Mouse (Mus musculus) kidney, adult 18-20 months (tissue): ENCODE measurements around the gene Mmp8.

Source experiments
- DNase-seq: peaks from one replicate; pipeline ENCODE4 v3.0.0; 2021

Gene Mmp8

DNA sequence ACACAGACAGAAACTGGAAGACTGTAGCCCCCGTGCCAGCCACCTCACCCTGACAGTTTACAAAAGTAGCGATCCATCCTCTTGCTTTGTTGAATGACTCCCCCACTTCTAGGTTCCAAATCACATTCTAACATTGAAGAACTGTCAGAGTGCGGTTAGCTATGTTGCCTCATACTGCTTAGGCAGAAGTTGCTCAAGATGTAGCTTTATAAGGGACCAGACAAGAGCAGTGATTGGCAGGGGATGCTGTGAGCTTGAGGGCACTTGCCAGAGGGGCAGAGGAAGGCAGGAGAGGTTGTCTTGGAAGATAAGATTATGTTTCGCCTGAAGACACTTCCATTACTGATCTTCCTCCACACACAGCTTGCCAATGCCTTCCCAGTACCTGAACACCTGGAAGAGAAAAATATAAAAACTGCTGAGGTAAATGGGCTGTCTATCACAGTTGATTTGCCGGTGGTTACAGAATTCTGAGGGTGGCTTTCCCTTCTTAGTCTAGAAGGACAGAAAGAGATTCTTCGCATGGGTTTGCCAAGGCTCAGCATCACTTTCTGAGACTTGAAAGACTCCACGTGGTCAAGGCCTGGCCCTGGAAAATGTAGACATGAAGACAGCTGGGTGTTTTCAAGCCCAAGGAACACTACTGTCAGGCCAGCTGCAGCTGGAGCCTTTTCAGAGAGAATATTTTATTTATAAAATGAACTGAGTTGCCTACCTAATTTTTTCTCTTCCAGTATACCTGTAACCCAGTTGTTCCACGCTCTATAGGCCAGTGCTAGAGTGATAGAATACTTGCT is at the start of gene Mmp8:
Mmp8 (plus strand) TSS at position 236 of the 797 bp plus-strand sequence.
- DNase-seq = no peak

DNA sequence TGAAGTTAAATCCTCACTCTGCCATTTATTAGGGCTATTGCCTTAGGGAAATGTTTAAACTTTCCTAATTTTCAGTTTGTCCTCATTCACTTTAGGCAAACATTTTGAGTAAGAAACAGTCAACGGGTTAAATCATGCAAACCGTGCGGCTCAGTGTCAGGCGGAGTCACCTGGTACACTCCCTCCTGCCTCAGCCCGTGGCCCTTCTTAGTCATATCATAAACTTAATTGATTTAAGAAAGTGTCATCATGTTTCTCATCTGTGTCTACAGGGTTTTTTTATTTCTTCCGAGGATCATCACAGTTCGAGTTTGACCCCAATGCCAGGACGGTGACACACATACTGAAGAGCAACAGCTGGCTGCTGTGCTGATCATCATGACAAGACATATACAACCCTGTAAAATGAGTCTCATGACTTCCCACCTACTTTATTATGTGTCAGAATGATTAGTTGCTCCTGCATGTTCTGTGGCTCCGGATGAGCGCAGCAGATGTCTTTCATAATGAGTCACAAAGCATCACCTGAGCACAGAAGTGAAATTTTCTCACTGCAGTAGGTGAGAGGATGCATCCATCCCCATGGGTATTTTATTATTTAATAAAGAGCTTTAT is 48.5 kb upstream of the Mmp8 start:
- DNase-seq = no peak

DNA sequence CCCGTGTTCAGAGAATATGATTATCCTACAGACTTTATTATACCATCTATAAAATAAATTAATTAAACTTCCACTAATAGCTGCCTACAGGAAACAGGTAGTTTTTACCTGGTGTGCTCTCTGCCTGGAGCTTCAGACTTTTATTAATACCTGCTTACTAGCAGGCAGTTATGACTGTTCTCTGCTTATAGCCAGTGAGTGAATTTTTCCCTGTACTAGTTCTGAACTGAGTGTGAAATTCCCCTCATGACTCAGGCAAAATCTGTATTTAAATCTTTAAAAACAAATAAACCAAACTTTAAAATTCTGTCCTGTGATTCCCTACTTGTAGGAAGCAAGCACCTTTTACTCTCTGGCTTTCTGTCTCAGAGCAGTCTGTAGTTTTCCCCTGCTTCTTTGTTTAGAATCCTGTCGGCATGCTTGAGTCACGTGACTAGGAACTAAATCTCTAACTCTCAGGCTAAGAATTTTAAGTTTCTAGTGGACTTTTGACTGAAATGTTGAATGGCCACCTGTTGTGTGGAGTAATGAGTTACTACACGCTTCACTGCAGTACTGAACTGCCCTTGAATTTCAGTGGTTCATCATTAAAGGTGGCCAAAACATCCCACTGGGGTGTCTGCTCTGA is 40.2 kb upstream of the Mmp8 start:
- no peak for DNase-seq

DNA sequence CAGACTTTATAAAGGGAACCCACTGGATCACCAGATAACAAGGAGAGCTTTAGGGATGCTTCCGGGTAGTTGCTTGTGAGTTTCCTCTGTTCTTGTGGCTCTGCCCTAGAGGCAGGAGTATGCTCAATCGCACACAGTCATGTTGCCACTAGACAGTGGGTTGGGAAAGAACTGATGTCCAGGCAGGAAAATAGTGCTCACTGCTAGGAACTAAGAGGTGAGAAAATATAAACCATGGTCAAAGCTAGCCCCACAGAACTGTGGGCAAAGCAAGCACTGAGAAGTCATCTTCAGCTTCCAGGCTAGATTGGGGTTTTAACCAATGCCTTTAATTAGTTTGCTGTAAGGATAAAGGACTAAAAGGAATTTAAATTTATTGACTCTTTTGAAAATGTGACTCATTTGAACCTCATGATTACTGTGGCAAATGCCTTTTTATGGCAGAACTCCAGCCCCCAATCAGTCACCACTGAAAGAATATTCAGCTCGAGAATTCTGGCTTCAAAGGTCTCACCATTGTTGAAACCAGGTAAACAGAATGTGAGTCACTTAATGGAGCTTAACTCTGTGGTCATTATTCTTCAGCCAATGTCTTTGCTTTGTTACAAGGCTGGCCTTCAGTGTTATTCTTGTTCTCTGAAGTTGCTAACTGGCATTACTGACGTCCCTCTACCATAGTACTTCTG is 31.9 kb upstream of the Mmp8 start:
- no peak for DNase-seq

DNA sequence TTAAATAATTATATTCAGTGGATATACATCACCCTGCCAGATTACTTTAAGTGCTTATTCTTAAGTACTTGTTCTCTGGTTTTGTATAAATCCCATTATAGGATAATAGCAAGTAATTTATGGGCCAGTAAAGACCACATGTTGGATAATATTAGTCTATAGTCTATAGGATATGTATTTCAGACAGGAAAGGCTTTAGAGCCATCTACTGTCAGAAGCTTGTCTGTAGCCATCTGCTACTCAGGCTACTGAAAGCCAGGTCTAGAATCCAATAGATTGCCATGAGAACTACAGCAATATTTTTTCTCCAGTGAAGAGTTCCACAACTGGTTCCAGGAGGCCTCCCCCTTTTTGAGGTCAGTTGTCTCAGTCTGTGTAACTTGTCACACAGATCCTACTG is 15.5 kb upstream of the Mmp8 start:
- DNase-seq = no peak

DNA sequence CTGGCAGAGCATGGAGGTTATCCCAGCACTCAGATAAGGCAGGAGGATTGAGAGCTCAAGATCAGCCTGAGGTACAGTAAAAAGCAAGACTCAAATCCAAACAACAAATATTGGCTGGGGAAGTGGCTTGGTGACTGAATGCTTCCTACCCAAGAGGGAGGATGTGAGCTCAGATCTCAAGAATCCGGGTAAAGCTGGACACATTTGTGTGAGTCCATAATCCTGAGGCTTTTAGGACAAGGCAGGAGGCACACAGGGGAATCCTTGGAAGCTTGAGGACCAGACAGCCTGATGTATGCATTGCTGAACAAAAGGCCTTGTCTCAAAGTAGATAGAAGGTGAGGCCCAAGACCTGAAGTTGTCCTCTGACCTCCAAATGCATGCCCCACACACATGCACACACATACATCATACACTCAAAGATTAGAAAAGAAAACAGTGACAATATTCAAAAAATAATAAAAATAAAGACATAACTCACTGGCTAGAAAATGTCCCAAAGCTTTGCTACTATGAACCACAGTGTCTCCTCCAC is 13.3 kb upstream of the Mmp8 start:
- no peak for DNase-seq

DNA sequence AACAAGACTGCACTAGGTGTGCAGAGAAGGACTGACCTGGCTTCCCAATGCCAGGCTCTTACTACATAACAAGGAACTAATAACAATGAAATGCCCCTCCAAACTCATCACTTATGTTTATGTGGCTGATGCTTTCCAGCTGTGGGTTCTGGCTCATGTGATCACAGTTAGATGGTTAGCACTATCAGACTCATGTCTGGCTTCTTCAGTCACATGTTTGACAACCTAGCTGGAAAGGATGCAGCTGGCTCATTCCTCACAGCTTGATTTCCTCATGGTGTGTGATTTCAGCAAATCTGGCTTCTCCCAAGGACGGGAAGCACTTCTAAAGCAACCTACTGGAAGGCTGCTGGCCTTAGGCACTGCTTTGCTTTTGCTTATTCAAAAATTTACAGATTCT is 12.8 kb upstream of the Mmp8 start:
- DNase-seq = peak; percentile 5

DNA sequence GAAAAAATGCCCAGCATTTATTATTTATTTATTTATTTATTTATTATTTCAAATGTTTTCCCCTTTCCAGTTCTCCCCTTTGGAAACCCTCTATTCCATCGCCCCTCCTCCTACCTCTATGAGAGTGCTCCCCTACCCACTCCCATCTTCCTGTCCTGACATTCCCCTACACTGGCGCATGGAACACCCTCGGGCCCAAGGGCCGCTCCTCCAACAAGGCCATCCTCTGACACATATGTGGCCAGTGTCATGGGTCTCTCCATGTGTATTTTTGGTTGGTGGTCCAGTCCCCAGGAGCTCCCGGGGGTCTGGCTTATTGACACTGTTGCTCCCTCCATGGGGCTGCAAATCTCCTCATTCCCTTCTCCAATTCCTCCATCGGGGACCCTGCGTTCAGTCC is 12.3 kb upstream of the Mmp8 start:
- no peak for DNase-seq

DNA sequence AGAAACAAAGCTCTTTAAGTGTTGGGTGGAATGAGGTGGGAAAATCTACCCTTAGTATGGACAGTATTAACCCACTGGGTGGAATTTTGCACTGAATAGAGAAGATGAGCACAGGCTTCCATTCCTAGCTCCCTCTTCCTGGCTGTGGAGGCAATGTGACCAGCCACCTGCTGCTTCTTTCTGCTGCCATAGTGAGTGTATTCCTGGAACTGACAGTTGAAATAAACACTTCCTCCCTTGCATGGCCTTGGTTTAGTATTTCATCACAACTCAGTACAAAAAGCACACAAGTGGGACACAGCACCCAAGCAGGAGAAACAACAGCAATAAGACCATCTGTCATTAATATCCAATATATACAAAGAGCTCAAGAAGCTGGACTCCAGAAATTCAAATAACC is 6.3 kb upstream of the Mmp8 start:
- no peak for DNase-seq

DNA sequence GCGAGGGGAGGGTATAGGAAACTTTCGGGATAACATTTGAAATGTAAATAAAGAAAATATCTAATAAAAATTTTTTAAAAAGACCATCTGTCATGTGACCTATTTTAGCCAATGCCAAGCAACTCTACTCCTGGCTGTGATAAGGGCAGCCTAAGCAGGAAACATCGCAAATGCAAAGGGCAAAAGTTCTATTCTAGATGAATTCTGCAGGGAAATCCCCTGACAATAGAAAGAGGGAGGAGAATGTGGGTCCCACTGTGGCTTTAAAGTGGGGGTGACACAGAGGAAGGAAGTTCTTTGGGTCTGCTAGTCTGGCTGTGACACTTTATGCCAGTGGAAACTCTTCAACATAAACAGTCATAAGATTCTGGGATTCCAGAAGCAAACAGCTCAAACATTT is 4.7 kb upstream of the Mmp8 start:
- no peak for DNase-seq

DNA sequence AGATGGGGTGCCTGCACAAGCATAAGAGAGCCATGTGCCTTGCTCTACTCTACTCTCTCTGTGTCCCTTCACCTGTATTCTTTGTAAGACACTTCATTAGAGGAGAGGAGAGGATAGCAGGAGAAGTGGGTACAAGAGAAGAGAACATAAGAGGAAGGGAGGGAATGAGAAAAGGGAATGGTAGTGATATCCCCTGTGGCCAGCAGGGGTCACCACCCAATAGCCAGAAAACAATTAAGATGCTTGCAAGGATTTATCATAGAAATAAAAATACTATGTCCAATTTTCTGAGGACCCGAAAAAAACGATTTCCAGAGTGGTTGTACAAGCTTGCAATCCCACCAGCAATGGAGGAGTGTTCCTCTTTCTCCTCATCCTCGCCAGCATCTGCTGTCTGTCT is 3.9 kb upstream of the Mmp8 start:
- DNase-seq = peak; percentile 26

DNA sequence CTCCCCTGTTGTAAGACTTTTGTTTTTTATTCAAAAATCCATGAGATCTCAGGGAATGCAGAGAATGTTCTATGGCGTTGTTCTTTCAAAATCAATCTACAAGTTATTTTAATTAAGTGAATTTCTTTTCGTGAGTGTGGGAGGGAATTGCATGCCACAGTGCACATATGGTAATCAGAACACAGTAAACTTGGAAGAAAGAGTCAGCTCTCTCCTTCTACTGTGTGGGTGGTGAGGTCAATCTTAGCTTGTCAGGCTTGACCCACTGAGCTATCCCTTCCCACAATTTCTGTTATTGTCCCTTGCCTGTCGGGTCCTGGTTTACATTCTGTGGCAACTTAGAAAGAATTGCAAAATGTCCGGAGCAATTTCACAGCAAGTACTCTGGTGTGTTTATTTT is 1.8 kb downstream of the Mmp8 start:
- no peak for DNase-seq

DNA sequence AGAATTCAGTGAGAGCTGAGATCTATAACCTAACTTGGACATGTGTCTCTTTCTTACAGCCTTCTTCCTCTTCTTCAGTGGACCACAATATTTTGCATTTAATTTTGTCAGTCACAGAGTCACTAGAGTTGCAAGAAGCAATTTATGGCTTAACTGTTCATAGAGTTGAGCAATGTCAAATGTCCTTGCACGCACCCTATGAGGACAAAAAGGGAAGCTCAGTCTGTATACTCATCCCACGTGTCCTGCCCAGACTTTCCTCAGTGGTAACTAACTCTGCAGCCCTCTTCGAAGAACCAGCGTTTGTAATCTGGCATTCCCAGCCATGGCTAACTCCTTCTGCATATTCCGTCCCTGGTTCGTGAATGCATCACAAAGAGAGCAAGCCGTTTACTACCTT is 9.1 kb downstream of the Mmp8 start:
- no peak for DNase-seq

DNA sequence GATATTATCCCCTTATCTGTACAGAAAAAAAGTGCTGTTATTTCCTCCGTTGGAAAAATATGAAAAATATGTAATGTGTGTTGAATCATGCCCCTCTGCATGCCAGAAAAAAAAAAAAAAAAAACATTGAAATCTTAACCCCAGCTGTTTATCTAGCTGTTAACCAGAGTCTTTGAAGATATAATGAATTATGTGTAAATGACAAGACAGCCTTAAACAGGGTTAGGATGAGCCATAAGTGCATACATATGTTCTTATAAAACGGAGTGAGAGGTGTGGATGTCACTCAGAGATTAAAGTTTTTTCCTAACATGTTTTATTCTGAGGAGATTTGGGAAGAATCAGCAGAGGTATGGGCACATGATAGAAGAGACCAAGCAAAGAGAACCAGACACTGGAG is 9.7 kb downstream of the Mmp8 start:
- no peak for DNase-seq

DNA sequence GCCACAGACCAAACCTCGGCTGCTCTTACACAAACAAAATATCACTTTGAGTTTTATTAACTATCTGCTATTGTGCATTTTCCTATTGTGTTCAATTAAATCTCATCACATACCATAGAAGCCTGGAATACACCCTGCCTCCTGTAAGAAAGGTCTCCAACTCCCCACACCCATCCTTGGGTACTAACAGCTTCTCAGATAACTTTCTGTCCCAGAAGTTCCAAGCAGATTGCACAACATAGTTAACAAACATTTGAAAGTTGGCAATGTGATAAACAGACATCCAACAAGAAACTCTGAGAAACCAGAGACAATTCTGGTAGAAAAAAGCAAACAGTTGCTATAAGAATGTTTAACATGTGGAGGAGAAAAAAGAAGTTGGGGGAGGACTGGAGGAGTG is 12.2 kb downstream of the Mmp8 start:
- no peak for DNase-seq

DNA sequence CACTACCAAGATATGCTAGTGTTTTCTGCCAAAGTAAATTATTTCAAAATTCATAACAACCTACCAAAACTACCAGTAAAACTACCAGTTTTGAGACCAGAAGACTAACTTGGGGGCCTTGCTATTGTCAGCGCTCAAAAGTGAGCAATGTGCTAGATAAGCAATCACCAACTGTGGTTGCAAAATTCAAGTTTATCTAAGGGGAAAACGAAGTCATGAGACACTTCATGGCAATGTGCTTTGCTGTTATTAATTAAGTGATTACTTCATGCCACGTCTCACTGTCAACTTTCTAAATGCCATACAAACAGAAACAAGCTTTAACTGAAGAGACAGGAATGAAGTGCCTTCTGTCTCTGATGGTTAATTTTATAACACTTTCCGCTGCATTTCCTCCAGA is 12.9 kb downstream of the Mmp8 start, which contains the start of gene Mmp27:
Mmp27 (plus strand) TSS at position 235 of the 400 bp plus-strand sequence.
- no peak for DNase-seq

DNA sequence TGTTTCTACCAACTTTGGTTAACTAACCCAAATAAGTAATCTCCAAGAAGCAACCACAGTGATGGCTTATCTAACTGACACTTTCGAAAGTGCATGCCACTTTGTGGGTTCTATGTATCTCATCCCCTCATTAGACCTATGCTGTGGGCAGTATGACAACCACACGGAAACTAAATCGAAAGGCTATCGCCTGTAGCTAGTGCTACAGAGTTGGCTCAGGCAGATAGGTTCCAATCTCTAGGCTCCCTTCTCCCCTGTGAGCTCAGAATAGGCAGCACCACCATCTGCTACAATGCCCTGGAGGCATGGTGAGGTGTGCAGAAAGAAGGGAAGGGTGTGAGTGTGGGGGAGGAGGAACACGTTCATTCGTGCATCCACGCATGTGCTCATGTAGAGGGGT is 13.9 kb downstream of the Mmp8 start:
- no peak for DNase-seq

DNA sequence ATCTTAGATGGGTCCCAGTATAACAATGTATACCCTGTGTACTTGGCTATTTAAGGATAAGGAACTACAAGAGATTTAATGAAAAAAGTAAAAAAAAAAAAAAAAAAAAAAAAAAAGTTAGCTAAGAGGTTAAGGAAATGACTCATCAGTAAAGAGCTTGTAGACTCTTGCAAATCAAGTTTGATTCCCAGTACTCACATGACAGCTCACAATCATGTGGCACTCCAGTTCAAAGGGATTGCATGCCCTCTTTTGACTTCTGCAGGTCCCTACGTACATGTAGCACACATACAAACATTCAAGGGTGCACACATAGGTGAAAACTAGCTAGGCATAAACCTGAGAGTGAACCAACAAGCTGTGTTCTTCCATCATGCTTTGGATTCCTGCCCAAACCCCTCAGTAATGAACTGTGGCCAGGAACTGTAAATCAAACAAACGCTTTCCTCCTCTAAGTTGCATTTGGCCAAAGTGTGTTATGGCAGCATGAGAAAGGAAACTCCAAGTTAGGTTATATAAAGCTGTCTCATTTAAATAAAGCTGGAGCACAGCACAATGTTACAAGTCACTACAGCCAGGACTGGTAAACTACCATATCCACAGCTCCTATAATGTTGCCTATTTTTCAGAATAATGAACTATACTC is 14.5 kb downstream of the Mmp8 start:
- DNase-seq = no peak

DNA sequence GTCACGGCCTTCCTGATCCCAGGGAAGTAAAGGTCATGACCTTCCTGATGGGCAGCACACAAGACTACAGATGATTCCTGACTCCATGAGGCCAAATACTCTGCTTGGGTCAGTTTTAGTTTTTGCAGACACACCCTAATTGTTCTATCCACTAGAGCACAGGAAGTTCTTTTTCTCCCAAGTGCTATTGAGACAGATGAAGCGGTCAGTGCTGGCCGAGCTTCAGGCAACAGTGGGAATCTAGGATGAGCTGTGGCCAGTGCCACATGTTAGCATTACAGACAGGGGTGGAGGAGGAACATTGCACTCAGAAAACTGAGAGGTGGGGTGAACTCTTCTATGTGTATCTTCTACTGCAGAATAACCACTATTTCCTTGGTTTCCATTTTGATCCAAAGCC is 17.3 kb downstream of the Mmp8 start:
- DNase-seq = no peak

DNA sequence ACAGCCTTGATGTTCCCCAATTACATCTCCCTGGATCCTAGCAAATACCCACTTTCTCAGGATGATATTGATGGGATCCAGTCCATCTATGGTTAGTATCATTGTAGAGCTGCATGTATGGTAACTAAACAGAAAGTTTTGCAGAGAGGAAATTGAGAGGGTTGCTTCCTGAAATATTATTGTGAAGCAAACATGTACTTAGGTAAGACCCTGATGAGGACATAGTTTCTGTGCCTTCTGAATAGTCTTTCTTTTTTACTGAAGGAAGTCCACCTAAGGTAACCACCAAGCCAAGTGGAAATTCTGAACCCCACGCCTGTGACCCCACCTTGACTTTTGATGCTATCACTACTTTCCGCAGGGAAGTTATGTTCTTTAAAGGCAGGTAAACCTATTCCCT is 19.1 kb downstream of the Mmp8 start:
- DNase-seq = no peak

DNA sequence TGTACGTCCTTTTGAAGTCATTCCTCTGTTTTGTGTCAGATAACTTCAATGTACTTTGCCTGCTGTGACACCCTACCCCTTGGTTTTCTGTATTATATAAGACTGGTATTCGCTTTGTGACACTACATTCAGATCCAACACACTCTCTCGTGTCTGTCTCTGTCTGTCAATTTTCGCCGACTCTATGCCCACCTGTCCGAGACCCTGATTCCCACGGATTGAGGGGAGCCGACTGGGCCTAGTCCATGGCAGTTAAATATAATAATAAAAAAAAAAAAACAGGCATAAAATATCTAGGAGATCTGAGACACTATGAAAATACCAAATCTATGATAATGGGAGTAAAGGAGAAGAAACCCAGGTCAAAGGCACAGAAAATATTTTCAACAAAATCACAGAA is 31.8 kb downstream of the Mmp8 start:
- DNase-seq = no peak

DNA sequence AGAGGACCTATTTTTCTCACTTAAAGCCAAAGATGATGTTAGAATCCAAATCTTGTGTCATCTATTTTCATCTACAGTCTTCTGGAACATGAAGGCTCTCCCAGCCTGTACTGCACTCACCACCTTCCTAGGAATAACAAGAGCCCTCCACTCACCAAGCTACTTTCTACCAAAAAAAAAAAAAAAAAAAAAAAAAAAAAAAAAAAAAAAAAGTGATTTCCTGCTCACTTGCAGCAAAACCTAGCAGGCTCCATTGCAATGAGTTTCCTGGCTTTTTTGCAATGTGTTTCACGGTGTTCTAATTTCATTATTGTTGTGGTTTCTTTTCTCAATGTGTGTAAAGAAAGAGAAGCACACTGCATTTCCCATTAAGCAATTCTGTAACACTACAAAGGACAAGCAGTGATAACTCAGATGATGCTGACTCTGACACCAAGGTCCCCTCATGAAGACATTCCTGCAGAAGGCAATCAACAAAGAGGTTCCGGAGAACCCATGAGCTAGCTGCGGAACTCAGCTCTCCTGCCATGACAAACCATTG is 35.1 kb downstream of the Mmp8 start:
- DNase-seq = no peak
